Mouse (Mus musculus): ENCODE measurements around the gene Ctnnbip1. TPM values are rescaled to one million over a fixed set of nuclear protein-coding genes. Genes with fewer than 3 reads are reported as not detected.

Gene Ctnnbip1
- 10 to 100 TPM; 44.7 to 44.8 TPM for total RNA-seq (2021)
- long read RNA-seq, experiment 1, transcript Ctnnbip1-201 (5 exons, 2,674 nt) = major isoform, 81 of 95 reads
- long read RNA-seq, experiment 1, partial matches to known transcripts = 2 of 95 reads
- long read RNA-seq, experiment 1, other reads (novel, unspliced or antisense) = 12 of 95 reads
- long read RNA-seq, experiment 2, transcript Ctnnbip1-201 (5 exons, 2,674 nt) = major isoform, 74 of 97 reads
- long read RNA-seq, experiment 2, partial matches to known transcripts = 1 of 97 reads
- long read RNA-seq, experiment 2, other reads (novel, unspliced or antisense) = 22 of 97 reads

DNA sequence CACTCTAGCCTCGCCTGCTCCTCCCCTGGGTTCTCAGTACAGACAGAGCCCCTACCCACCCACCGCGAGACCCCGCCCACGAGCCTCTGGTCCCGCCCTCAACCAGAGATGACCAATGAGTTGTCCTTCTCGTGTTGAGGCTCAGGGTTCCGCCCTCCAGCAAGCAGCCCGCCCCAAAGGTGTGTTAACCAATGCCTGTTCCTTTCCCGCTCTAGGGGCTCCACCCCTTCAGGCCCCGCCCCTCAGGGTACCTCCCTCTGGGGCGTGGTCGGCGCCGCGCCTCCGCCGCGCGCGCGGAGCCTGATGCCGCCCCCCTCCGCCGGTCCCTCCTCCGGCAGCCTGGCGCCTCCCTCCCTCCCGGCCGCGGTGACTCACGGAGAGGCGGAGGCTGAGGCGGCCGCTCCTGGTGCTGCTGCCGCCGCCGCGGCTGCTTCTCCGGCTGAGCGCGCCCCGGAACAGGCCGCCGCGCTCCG lies at the start of gene Ctnnbip1:
TSS of gene Ctnnbip1 (plus strand) at position 369 of the 473 bp plus-strand sequence.
- DNase-seq (ENCODE audit: low spot score in 2 of 2) = peak; percentile 90 to 95

GRCm38 (mm10) chr4:149469557-149469956 lies 48.5 kb upstream of the Ctnnbip1 start:
- DNase-seq (ENCODE audit: low spot score in 2 of 2) = no peak

GRCm38 (mm10) chr4:149475096-149475495 lies 42.9 kb upstream of the Ctnnbip1 start:
- no peak for DNase-seq (ENCODE audit: low spot score in 2 of 2)

- DNase-seq (ENCODE audit: low spot score in 2 of 2) = no peak
These were observed 41.0 kb upstream of the Ctnnbip1 start, which contains the start of gene Tmem274 for GRCm38 (mm10) chr4:149477078-149477477. Gene Tmem274 (plus strand): TSS chr4:149477378.

DNA sequence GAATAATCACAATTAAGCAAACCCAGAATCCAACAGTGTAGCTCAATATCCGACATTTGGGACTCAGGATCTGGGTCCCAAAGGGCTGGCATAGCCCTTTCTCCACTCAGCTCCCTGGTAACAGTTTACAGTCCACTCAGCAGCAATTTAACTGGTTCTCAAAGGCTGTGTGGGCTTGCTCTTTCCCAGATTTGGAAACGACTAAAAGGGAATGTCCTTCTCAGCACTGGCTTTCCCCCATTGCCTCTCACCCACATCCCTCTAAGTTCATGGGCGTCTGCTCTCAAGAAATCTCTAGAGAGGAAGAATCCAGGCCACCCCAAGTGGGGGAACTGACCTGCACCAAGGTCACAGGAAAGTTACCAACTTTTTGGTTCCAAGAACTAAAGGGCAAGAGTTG lies 33.5 kb upstream of the Ctnnbip1 start:
- DNase-seq (ENCODE audit: low spot score in 2 of 2) = peak in 1 of 2 experiments; percentile 11

- DNase-seq (ENCODE audit: low spot score in 2 of 2) = peak; percentile 86 to 95
These were observed 32.8 kb upstream of the Ctnnbip1 start, which contains the start of the genes Nmnat1 and Lzic for GRCm38 (mm10) chr4:149485053-149485824. Gene Nmnat1 (minus strand): TSS chr4:149485202. Gene Lzic (plus strand): TSS chr4:149485229.

DNA sequence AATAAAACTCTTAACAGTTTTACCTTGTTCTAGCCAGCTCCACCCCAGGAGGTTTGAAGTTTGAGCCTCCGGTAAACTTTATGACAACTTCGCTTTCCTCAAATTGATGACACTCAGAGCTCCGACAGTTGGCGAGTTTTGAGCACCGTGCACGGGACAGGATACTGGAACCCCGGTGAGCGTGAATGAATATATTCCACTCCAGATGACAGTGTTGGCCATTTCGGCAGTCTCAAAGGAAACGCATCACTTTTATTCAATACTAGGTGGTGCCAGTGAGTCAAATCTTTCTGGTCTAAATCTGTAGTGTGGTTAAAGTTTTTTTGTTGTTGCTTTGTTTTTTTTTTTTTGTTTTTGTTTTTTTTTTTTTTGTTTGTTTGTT lies 32.2 kb upstream of the Ctnnbip1 start:
- no peak for DNase-seq (ENCODE audit: low spot score in 2 of 2)

DNA sequence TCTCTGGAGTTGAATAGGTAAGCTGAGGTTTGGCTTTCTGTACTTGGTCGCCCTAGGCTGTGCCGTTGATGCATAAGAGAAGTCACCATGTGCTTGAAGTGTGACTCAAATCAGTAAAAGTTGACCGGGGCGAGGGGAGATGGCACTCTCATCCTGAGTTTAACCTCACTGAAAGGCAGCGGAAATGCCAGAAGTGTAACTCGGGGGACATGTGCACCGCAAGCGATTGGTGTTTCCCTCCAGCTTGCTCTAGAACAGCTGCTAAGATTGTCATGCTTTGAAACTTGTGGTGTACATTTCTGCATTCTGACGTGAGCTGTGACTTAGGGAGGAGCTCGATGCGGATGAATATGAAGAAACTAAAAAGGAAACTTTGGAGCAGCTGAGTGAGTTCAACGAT lies 30.3 kb upstream of the Ctnnbip1 start:
- no peak for DNase-seq (ENCODE audit: low spot score in 2 of 2)

DNA sequence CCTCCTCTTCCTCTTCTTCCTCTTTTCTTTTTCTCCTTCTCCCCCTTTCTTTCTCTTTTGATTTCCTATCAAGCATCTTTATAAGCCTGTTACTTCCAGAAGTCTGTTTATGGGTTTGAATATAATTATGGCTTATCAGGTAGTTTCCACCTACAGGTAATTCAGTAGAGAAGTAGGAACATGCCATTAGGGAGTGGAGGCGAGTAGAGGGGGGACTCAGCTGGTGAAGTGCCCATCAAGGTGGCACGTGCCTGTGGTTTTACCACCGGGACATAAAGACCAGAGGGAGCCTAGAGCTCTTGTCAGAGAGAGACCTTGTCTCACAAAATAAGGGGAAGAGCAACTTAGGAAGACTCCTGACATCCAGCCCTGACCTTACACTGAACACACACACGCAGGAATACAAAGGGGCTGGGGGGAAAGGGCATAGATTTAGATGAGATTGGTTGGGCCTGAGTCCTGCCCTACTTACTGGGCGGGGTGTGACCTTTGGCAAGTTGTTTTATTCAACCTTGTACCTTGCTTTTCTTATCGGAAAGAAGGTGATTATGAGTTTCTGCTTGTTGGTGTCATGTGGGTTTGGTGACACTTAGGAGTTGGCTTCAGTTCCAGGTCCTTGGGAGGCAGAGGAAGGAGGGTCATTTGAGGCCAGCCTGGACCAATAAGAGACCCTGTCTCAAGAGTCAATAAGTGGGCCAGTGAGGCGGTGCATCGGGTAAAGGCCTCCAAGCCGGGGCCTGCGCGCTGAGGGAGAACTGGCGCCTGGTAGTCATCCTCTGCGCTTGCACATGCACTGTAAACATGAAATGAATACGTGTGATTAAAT lies 28.4 kb upstream of the Ctnnbip1 start:
- no peak for DNase-seq (ENCODE audit: low spot score in 2 of 2)

GRCm38 (mm10) chr4:149491151-149491550 lies 26.9 kb upstream of the Ctnnbip1 start:
- no peak for DNase-seq (ENCODE audit: low spot score in 2 of 2)

DNA sequence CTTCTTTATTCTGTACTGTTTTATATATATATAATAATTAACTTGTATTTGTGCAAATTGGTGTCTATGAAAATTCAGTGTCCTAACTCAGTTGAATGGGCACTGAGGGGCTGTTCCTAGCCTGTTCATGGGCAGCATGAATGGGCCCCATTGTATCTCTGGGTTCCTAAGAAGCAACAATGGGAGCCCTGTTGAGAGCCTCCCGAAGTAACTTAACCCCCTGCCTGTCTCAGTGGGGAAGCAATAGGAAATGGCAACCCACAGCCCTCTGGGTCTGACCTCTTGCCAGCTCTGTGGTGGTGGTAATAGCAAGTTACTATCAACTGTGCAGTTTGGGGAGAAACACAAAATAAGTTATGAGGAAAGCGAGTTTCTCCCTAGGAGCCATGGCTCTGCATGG lies 21.4 kb upstream of the Ctnnbip1 start:
- DNase-seq (ENCODE audit: low spot score in 2 of 2) = no peak

- DNase-seq (ENCODE audit: low spot score in 2 of 2) = no peak
These were observed 19.1 kb upstream of the Ctnnbip1 start for GRCm38 (mm10) chr4:149498901-149499300.

DNA sequence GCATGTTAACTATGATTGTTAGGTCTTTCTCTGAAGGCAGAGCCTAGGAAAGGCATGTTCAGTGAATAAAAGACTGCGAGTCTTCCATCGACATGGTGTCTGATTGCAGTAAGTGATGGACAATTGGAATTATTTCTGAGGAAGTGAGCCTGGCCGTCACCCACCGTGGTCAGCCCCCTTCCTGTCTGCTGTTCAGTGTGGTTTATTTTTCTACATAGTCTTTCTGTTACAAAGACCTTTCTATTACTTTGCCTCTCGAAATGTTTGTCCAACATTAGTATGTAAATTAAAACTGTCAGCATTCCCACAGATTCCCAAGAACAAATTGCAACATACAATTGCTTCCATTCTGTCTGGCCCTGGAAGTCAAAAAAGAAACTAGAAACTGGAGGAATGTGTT lies 18.2 kb upstream of the Ctnnbip1 start:
- no peak for DNase-seq (ENCODE audit: low spot score in 2 of 2)

DNA sequence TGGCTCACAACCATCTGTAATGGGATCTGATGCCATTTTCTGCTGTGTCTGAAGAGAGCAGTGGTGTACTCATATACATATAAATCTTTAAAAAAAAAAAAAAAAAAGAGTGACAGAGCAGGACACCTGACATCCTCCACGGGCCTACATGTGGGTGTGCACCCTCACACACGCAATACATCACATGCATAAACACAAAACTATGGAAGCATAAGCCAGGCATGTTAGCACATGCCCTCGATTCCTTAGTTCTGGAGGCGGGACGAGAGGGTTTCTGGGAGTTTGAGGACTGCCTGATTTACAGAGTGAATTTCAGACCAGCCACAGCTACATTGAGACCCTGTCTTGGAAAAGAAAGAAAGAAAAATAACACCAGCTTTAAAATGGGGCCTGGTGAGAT lies 13.7 kb upstream of the Ctnnbip1 start:
- no peak for DNase-seq (ENCODE audit: low spot score in 2 of 2)

- no peak for DNase-seq (ENCODE audit: low spot score in 2 of 2)
These were observed 13.2 kb upstream of the Ctnnbip1 start for GRCm38 (mm10) chr4:149504858-149505257.

- no peak for DNase-seq (ENCODE audit: low spot score in 2 of 2)
These were observed 12.6 kb upstream of the Ctnnbip1 start for GRCm38 (mm10) chr4:149505261-149505967.

GRCm38 (mm10) chr4:149506904-149507303 lies 11.1 kb upstream of the Ctnnbip1 start:
- DNase-seq (ENCODE audit: low spot score in 2 of 2) = no peak

- DNase-seq (ENCODE audit: low spot score in 2 of 2) = no peak
These were observed 6.8 kb upstream of the Ctnnbip1 start for GRCm38 (mm10) chr4:149511221-149511646.

DNA sequence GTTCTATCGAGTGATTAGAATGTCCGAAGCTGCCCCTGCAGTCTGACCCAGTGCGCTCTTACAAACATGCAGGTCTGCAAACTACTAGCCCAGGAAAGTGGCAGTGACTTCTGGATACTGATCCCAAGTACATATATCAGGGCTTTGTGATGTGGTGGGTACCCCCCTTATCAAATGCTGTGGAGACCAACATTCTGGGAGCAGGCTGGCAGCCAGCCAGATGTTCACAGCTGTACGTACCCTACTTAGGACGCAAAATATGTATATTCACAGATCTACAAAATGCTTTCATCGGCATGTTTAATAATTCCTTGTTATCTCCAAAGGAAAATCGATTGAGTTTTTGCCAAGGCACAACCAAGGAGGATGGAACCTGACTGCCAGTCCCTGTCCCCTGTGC lies 6.0 kb upstream of the Ctnnbip1 start:
- no peak for DNase-seq (ENCODE audit: low spot score in 2 of 2)

DNA sequence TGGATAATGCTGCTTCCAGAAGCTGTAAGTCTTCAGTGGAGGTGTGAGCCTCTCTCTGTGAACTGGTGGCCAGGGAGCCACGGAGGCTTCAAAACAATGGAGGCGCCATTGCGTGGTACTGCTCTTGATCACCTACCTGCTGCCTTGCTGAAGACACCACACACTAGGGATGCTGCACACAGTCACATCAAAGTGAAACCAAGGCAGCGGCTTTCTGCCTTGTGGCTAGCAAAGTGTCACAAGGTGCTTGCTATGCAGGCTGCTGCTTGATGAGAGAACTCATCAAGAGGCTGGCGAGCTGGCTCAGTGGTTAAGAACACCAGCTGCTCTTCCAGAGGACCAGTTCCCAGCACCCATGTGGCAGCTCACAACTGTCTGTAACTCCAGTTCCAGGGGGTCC lies 2.3 kb upstream of the Ctnnbip1 start:
- DNase-seq (ENCODE audit: low spot score in 2 of 2) = no peak

Measured in adrenal gland, postnatal 4 days (tissue).